Mouse (Mus musculus) thymus, adult 2 months (tissue): ENCODE data around the gene Rho. TPM values are rescaled to one million over a fixed set of nuclear protein-coding genes. Genes with fewer than 3 reads are reported as not detected.

ENCODE experiments used
- DNase-seq: peaks from one replicate; pipeline ENCODE4 v3.0.0; 2021
- H3K27ac ChIP-seq: fragments of 200-500 bp; 2 replicates; pipeline ENCODE4 v1.5.1; 2012; ENCODE audit warnings: low read length, control low read depth; ENCODE audit not compliant: control insufficient read depth, insufficient read depth
- H3K27me3 ChIP-seq: fragments of 200-500 bp; 2 replicates; pipeline ENCODE4 v1.6.1; 2012; ENCODE audit warnings: mild to moderate bottlenecking, low read length, moderate library complexity, mixed read lengths; ENCODE audit not compliant: control insufficient read depth, insufficient read depth
- H3K36me3 ChIP-seq: fragments of 200-500 bp; 2 replicates; pipeline ENCODE4 v1.6.1; 2012; ENCODE audit warnings: mild to moderate bottlenecking, low read length, moderate library complexity; ENCODE audit not compliant: control insufficient read depth, insufficient read depth
- H3K4me1 ChIP-seq: fragments of 200-500 bp; replicated peaks from 2 replicates; pipeline ENCODE4 v1.6.1; 2012; ENCODE audit warnings: low read length; ENCODE audit not compliant: control insufficient read depth, insufficient read depth
- H3K4me3 ChIP-seq: fragments of 200-500 bp; 2 replicates; pipeline ENCODE4 v1.5.1; 2012; ENCODE audit warnings: mild to moderate bottlenecking, low read length, control low read depth, moderate library complexity; ENCODE audit not compliant: control insufficient read depth, insufficient read depth
- CTCF ChIP-seq: fragments of 200-500 bp; IDR thresholded peaks from 2 replicates; pipeline ENCODE4 v1.5.1; 2012; ENCODE audit warnings: mild to moderate bottlenecking, control low read depth, low read length, moderate library complexity, borderline replicate concordance; ENCODE audit not compliant: control insufficient read depth, poor library complexity, insufficient read depth; ENCODE audit errors: extremely low read depth
- POLR2A ChIP-seq: fragments of 200-500 bp; IDR thresholded peaks from 2 replicates; pipeline ENCODE4 v1.6.1; 2012; ENCODE audit warnings: mild to moderate bottlenecking, low read length, control low read depth, moderate library complexity; ENCODE audit not compliant: control insufficient read depth, poor library complexity, insufficient read depth; ENCODE audit errors: extremely low read depth
- WGBS: fragments of 180-500 bp; shearing (Covaris S2); methylation state at CpG from one replicate; pipeline ENCODE4 v1.1.7; 2018; 5-methylcytosine and 5-hydroxymethylcytosine counted together
- polyA plus RNA-seq: library from polyadenylated mRNA; depleted of rRNA; stranded (reverse); fragments of >200 nt; gene quantifications from 2 replicates; pipeline ENCODE4 v1.2.3, GENCODE M21; 2012

Gene Rho
- polyA plus RNA-seq, 1 experiment: 1.3 TPM

DNA sequence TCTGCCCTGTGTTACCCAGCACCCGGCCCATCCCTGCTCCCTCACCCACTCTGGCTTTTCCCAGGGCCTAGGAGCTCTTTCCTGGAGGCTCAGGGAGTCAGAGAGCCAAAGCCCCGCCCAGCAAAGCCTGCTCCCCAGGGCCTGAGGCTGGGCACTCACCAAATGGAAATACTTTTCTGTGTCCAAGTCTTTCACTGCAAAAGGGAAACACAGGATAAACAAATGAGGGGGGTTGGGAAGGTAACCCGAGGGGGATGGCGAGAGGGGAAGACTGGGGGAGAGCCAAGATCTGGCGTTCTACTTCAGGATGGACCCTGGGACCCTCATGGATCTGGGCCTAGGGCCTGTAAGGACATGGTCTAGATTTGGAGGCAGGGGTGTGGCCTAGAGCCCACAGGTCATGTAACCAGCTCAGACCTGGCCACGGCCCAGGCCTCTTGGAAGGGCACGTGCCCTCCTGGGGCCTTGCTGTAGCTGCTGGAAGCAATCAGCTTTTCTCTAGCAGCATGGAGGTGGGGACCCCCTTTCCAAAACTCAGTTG is 27.7 kb downstream of the Rho start:
- no peak for DNase-seq
- Histone ChIP-seq H3K36me3 (peaks cover 82% of the 10 kb centered on the region), H3K4me3 (no peak overlapping the region), H3K4me1 (peaks cover 9% of the 10 kb centered on the region), H3K27ac (no peak overlapping the region), H3K27me3 (no peaks in the 10 kb centered on the region)
- WGBS: 95% methylated on average over 7 of the region's 7 CpGs
- TF ChIP-seq POLR2A (no peak), CTCF (no peak)

DNA sequence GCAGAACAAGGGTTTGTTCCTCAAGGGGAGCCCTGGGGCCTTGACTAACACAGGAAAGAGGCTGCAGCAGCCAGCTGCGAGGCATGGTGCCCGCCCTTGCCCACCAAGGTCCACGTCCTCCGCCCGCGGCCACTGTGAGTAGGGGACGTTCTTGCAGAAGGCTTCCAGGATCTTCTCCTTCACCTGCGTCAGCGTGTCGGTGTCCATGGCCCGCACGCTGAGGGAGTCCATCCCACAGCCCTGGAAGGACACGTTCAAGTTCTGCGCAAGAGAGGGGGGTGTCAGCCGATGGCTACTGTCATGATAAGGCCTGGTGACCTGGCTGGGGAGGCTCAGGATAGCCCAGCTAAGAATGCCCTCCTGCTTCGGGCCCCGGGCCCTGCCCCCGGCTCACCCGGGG is 28.8 kb downstream of the Rho start:
- 95% methylated on average over 19 of the region's 19 CpGs for WGBS
- Histone ChIP-seq H3K27ac (no peak overlapping the region), H3K27me3 (no peaks in the 10 kb centered on the region), H3K4me3 (no peak overlapping the region), H3K4me1 (peaks cover 9% of the 10 kb centered on the region), H3K36me3 (peaks cover 72% of the 10 kb centered on the region)
- DNase-seq: no peak
- TF ChIP-seq POLR2A: no peak
- TF ChIP-seq CTCF: no peak

DNA sequence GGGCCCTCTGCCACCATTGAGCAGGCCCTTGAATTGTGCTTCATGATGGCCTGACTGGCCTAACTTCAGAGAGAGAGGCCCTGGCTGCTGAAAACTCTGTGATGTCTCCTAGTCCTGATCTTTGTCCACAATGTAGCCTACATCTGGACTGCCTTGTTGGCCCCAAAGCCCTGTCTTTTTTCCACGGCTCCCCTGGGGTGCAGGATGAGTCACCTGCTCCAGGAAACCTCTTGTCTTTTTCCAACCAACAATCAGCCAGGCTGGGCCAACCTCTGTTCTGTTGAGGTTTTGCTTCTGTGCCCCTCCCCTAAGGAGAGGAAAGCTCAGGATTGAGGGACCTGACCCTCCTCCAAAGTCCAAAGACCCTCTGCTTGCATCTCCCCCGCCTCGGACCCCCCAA is 30.2 kb downstream of the Rho start:
- 91% methylated on average over 3 of the region's 3 CpGs for WGBS
- no peaks in the 10 kb centered on the region for H3K27me3 ChIP-seq
- peaks cover 9% of the 10 kb centered on the region for H3K4me1 ChIP-seq
- no peak overlapping the region for H3K27ac ChIP-seq
- TF ChIP-seq CTCF (no peak), POLR2A (no peak)
- H3K36me3 ChIP-seq: peaks cover 74% of the 10 kb centered on the region
- no peak overlapping the region for H3K4me3 ChIP-seq
- DNase-seq: no peak

DNA sequence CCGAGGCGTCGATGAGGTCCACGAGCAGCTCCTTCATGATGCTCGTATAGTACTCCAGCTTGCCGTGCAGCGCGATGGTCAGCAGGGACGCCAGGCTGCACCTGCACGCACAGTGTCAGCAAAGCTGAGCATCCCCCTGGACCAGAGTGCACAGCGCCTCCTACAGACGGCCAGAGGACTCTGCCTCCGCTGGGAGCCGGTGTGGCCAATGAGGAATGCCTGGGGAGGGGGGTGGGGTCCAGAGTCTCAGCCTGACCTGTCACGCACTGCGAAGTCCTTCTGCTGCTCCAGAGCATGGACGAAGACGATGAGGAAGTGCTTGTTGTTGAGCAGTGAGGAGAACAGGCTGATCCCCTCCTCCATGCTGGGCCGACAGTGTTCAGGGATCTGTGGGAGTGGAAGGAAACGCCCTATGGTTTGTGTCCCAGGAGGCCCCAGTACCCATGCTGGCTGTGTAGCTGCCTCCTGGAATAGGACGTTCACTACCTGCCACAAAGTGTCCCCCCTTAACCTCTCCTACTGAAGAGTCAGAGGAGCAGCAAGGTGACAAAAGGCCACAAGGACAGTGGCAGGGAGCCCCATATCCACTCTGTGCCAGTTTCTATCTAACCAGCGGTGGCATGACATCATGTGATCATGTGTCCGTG is 31.0 kb downstream of the Rho start:
- no peak for DNase-seq
- Histone ChIP-seq H3K4me1 (peaks cover under 1% of the 10 kb centered on the region), H3K27ac (no peak overlapping the region), H3K36me3 (peaks cover 82% of the 10 kb centered on the region), H3K27me3 (no peaks in the 10 kb centered on the region), H3K4me3 (no peak overlapping the region)
- no peak for TF ChIP-seq CTCF
- WGBS: 91% methylated on average over 23 of the region's 23 CpGs

DNA sequence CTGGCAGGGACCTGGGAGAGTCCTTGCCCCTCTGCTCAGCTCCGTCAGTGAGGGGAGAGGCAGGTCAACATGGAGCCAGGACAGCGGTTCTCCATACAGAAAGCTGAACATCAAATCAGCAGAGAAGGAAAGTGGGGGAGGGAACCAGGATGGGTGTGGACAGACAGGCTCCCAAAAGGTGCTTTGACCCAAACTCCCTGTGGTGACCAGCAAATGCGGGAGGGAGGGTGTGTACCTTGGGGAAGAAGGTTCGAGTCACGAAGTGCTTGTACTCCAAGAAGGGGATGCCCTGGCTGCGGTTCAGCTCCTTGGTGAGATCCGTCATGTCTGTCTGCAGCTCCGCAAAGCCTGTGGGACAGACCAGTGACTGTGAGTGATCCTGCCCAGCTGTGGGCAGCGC is 32.1 kb downstream of the Rho start:
- TF ChIP-seq CTCF (no peak), POLR2A (no peak)
- Histone ChIP-seq H3K4me3 (no peak overlapping the region), H3K36me3 (peaks cover 82% of the 10 kb centered on the region), H3K27me3 (no peaks in the 10 kb centered on the region), H3K4me1 (no peaks in the 10 kb centered on the region; the same call in 1 of the 2 replicates), H3K27ac (no peak overlapping the region)
- 97% methylated on average over 9 of the region's 9 CpGs for WGBS
- DNase-seq: no peak

DNA sequence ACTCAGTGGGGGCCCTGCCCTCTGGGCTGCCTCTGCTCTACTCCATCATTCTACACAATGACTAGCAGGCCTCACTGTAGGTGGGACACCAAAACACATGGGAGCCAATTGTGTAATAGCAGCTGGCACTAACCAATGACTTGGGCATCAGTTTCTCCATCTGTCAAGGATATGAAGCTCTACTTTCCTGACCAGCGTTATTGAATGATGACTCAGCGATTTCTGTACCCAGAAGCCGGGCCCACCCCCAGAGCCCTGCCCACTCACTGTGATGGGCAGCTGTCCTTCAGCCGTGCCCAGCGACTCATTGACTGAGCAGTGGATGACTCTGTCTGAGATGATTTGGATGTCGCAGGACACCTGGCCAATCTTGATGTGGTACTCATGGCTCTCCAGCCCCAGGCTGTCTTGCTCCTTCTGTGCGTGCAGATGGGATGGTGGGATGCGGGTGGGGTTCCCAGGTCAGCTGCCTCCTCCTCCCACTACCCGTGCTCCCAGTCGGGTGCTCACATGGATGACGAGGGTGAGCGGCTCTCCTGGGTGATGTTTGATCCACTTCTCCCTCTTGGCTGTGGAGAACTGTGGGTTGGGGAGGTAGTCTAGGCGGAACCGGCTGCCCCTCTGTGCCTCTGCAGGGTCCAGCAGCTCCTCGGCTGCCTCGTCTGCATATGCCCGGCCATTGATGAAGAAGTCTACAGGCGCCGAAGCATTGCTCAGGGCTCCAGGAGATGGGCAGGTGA is 34.8 kb downstream of the Rho start:
- 94% methylated on average over 19 of the region's 19 CpGs for whole genome bisulfite sequencing
- no peak for TF ChIP-seq POLR2A
- no peak for TF ChIP-seq CTCF

More for the DNA sequence above, 34.8 kb downstream of the Rho start:
- Histone ChIP-seq H3K4me1 (peaks cover 23% of the 10 kb centered on the region), H3K36me3 (peaks cover 58% of the 10 kb centered on the region), H3K27ac (no peak overlapping the region), H3K27me3 (no peaks in the 10 kb centered on the region), H3K4me3 (no peak overlapping the region)
- no peak for DNase-seq
